Mouse (Mus musculus) forebrain, embryonic 13.5 days (tissue): ENCODE measurements around the gene Ccdc22. TPM values are rescaled to one million over a fixed set of nuclear protein-coding genes. Genes with fewer than 3 reads are reported as not detected.
A peak's percentile ranks its signal among the peaks of the same experiment; 100 is the strongest.

ENCODE experiments used
- ATAC-seq: fragments of 200-750 bp; cut with Nextera tagmentation; 2 replicates; pipeline ENCODE4 v1.8.0; 2017
- H3K27ac ChIP-seq: fragments of 300-500 bp; sonication (generic); 2 replicates; pipeline ENCODE4 v1.5.1; 2015; ENCODE audit warnings: inconsistent platforms, mild to moderate bottlenecking, moderate library complexity
- H3K27me3 ChIP-seq: fragments of 300-500 bp; sonication (generic); 2 replicates; pipeline ENCODE4 v1.6.1; 2015; ENCODE audit warnings: mild to moderate bottlenecking, inconsistent platforms
- H3K36me3 ChIP-seq: fragments of 300-500 bp; sonication (generic); 2 replicates; pipeline ENCODE4 v1.6.1; 2015; ENCODE audit warnings: mild to moderate bottlenecking, inconsistent platforms; ENCODE audit not compliant: poor library complexity, severe bottlenecking
- H3K4me1 ChIP-seq: fragments of 300-500 bp; sonication (generic); 2 replicates; pipeline ENCODE4 v1.6.1; 2015; ENCODE audit warnings: inconsistent platforms
- H3K4me2 ChIP-seq: fragments of 300-500 bp; sonication (generic); 2 replicates; pipeline ENCODE4 v1.6.1; 2015; ENCODE audit warnings: inconsistent platforms, mild to moderate bottlenecking, moderate library complexity
- H3K4me3 ChIP-seq: fragments of 300-500 bp; sonication (generic); 2 replicates; pipeline ENCODE4 v1.5.1; 2015; ENCODE audit warnings: mild to moderate bottlenecking, inconsistent platforms
- H3K9ac ChIP-seq: fragments of 300-500 bp; sonication (generic); 2 replicates; pipeline ENCODE4 v1.6.1; 2015; ENCODE audit warnings: mild to moderate bottlenecking, inconsistent platforms
- H3K9me3 ChIP-seq: fragments of 300-500 bp; sonication (generic); replicated peaks from 2 replicates; pipeline ENCODE4 v1.6.1; 2016; ENCODE audit warnings: inconsistent platforms
- WGBS: fragments of 180-500 bp; shearing (Covaris S2); methylation state at CpG from one replicate; pipeline ENCODE4 v1.1.7; 2015; 5-methylcytosine and 5-hydroxymethylcytosine counted together
- polyA plus RNA-seq: library from polyadenylated mRNA; unstranded; fragments of >200 nt; fragmentation: Nextera tagmentation; extraction: Ambion mirVana; gene quantifications from 2 replicates; pipeline ENCODE4 v1.2.1, GENCODE M21; 2015

Ccdc22 gene
- polyA plus RNA-seq, 1 experiment from 2014 or later: 36.8 TPM

DNA sequence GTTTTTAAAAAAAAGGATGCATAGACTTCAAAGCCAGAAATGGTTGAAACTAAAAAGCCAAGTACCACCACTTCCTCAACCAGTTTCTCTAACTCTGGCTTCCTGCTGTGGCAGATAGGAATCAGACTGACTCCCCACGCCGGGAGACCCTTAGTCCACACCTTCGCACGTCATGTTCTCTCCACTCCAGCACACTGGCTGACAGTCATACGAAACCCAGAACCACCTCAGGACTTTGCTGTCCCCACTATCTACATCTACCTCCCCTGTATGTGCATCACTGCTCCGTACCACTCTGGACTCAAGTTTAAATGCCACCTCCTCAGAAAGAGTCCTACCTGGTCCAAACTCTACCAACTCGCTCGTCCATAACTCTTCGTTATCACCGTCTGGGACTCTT, 32.9 kb downstream of the Ccdc22 start:
- Histone ChIP-seq H3K27ac (no peak overlapping the region), H3K4me3 (0 out of 2 replicates have a peak overlapping the region, but pooled peaks have one; percentile 55), H3K27me3 (no peaks in the 10 kb centered on the region), H3K4me2 (peak overlapping the region; percentile 65), H3K36me3 (no peaks in the 10 kb centered on the region), H3K9me3 (no peaks in the 10 kb centered on the region), H3K9ac (no peak overlapping the region), H3K4me1 (peaks cover 29% of the 10 kb centered on the region)
- no peak for ATAC-seq
- 94% methylated on average over 10 of the region's 10 CpGs for WGBS

DNA sequence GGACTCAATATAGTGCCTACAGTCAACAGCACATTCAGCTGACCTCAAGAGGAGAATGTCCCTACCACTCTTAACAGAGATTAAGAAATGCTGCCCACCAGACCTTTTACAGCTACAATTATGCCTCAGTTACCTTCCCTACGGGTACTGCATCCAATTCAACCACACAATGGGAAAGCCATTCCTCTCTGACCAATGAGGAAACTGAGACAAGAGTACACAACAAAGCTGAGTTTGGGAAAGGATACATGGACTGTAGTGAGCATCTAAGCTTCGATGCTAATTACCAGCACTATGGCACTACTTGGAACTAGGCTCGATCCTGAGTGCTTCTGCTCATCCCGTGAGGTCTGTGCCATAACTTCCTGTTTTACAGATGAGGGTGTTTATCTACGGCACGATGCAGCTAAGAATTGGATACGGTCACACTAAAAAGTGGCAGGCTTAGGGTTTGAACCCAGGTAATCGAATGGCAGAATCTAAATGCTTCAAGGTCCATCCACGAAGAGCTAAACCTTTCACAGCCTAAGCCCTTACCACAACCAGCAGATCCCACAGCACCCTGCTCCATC, 33.7 kb downstream of the Ccdc22 start:
- 94% methylated on average over 9 of the region's 9 CpGs for WGBS
- no peak overlapping the region for H3K27ac ChIP-seq

DNA sequence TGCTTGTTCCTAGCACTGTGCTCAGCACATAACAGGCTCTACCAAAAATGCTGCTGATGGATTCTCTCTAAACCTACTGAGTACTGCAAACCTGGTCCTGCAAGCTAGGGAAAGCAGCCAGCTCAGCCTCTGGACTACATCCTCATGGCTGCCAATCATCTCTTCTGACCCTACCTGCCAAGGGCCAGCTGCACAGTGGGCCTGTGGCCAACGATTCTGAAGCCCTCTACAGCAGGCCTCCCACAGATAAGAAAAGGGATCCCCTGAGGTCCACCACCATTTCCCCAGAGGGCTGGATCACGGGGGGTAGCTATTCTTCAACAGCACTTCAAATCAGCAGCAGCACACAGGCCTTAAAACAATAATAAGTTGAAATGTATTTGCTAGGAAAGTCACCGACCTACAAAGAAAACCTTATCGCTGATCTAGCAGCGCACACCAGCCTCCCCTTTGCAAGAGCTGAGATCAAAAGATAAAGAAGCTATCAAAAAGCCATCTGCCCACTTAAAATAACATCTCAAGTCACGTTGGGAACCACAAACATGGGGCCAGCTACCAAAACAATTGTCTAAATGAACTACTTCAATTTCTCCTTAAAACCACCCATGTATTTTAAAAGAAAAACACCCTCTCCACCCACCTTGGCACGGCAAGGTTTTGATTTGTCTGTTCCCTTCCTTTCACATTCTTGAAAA, 34.7 kb downstream of the Ccdc22 start:
- Histone ChIP-seq H3K27ac (no peak overlapping the region), H3K4me1 (peaks cover 29% of the 10 kb centered on the region), H3K9me3 (no peaks in the 10 kb centered on the region), H3K36me3 (no peaks in the 10 kb centered on the region), H3K27me3 (no peaks in the 10 kb centered on the region), H3K4me2 (no peak overlapping the region), H3K4me3 (no peak overlapping the region), H3K9ac (no peak overlapping the region)
- WGBS: 65% methylated on average over 7 of the region's 7 CpGs
- ATAC-seq: no peak

More for the DNA sequence above, 33.7 kb downstream of the Ccdc22 start:
- Histone ChIP-seq H3K4me3 (no peak overlapping the region), H3K9me3 (no peaks in the 10 kb centered on the region), H3K27me3 (no peaks in the 10 kb centered on the region), H3K4me1 (peaks cover 29% of the 10 kb centered on the region), H3K4me2 (0 out of 2 replicates have a peak overlapping the region, but pooled peaks have one; percentile 65), H3K36me3 (no peaks in the 10 kb centered on the region), H3K9ac (no peak overlapping the region)
- no peak for ATAC-seq

DNA sequence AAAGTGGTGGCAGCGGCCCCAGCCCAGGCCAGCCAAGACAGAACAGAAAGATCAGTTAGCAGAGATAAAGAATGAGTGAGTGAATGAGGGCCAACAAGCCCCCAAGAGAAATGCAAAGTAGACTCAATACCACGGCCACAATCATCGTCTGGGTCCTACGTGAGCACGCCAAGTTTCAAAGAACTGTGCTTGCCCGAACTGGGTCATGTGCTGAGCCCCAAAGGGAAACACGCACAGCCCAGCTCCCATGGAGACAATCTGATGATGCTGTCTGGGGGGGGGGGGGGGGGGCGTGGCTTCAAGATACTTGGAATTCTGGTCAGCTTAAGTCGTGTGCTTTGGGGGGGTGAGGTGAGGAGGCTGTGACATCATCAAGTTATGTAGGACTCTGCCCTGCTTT, 37.8 kb downstream of the Ccdc22 start:
- no peak overlapping the region for H3K4me2 ChIP-seq
- WGBS: 78% methylated on average over 8 of the region's 9 CpGs
- no peaks in the 10 kb centered on the region for H3K27me3 ChIP-seq
- H3K4me1 ChIP-seq: peaks cover 13% of the 10 kb centered on the region; the same call in 1 of the 2 replicates
- no peaks in the 10 kb centered on the region for H3K36me3 ChIP-seq
- no peak overlapping the region for H3K9ac ChIP-seq
- no peaks in the 10 kb centered on the region for H3K9me3 ChIP-seq
- no peak overlapping the region for H3K27ac ChIP-seq
- no peak overlapping the region for H3K4me3 ChIP-seq
- no peak for ATAC-seq

DNA sequence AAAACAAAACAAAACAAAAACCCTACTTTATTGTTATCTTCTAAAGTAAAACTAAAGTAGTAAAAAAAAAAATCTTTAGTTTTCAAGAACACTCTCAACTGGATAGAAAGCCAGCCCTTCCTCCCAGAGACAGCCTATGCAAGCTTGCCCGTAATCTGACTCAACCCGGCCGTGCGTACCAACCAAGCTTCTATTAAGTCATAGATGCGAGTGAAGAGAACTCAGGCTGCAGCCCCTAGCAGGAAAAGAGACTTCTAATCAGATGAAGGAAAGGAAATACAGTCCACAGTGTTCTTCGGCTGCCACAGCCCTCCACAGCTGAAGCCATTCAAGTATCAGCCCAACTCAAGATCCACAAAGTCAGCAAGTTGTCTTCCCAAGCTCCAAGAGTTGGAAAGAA, 39.0 kb downstream of the Ccdc22 start:
- Histone ChIP-seq H3K4me3 (no peak overlapping the region), H3K4me2 (no peak overlapping the region), H3K4me1 (peaks cover 7% of the 10 kb centered on the region; the same call in 1 of the 2 replicates), H3K27me3 (no peaks in the 10 kb centered on the region), H3K9ac (no peak overlapping the region), H3K36me3 (no peaks in the 10 kb centered on the region), H3K9me3 (no peaks in the 10 kb centered on the region), H3K27ac (no peak overlapping the region)
- 85% methylated on average over 6 of the region's 6 CpGs for WGBS
- no peak for ATAC-seq

DNA sequence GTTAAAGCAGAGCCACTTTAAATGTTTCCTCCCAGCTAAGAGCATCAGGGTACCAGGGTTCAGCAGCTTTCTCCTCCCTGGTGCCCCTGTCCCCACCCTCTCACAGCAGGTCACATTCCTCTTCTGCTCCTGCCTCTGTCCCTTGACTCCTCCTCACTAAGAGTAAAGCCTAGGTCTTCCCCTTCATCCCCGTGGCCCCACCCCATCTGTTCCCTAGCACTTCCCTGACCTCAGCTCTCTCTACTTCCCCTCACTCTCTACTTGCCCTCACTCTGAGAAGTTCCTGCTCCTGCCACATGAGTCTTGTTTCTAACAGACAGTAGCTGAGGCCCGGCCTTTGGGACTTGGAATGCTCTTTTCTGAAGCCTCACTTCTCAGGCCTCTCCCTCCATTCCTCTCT, 42.2 kb downstream of the Ccdc22 start:
- Histone ChIP-seq H3K27me3 (no peaks in the 10 kb centered on the region), H3K4me1 (no peaks in the 10 kb centered on the region), H3K27ac (no peak overlapping the region), H3K36me3 (0 out of 2 replicates have a peak, but pooled peaks cover 7% of the 10 kb centered on the region), H3K4me2 (no peak overlapping the region), H3K4me3 (no peak overlapping the region), H3K9ac (no peak overlapping the region), H3K9me3 (no peaks in the 10 kb centered on the region)
- 21% methylated on average over 2 of the region's 2 CpGs for WGBS
- no peak for ATAC-seq

DNA sequence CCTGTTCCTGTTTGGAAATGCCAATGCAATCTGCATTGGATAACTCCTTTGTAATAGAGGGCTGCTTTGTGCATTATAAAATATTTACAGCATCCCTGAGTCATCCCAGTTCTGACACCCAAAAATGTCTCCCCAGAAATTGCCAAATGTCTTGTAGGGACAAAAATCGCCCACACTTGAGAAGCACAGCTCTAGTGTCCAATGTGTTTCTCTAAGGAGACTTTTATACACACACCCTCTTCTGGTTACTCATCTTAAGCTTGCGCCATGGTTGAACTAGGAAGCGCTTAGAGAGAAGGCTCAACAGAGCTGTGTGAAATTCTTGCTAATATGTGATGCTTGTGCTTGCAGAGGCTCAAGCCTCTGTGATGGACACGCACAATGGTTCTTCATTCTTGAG, 51.8 kb downstream of the Ccdc22 start:
- no peaks in the 10 kb centered on the region for H3K4me1 ChIP-seq
- H3K4me3 ChIP-seq: no peak overlapping the region
- WGBS: 87% methylated on average over 4 of the region's 4 CpGs
- H3K27me3 ChIP-seq: no peaks in the 10 kb centered on the region
- no peak overlapping the region for H3K9ac ChIP-seq
- no peaks in the 10 kb centered on the region for H3K9me3 ChIP-seq
- no peak for ATAC-seq
- no peak overlapping the region for H3K4me2 ChIP-seq
- no peaks in the 10 kb centered on the region for H3K36me3 ChIP-seq
- no peak overlapping the region for H3K27ac ChIP-seq

Other genes starting within 250 kb of the Ccdc22 start
- 1.3 and 1.6 TPM in 2 replicates for gene Usp27x, start 229.7 kb downstream of the Ccdc22 start, polyA plus RNA-seq
- 0.08 TPM in 1 of 2 replicates, not detected in the other for gene Foxp3, start 31.9 kb downstream of the Ccdc22 start, polyA plus RNA-seq
- 3.0 and 3.6 TPM in 2 replicates for gene Ppp1r3f, start 31.2 kb downstream of the Ccdc22 start, polyA plus RNA-seq
- 0.03 TPM in 2 replicates for gene Cacna1f, start 1.6 kb upstream of the Ccdc22 start, polyA plus RNA-seq
- 62.0 and 66.7 TPM in 2 replicates for gene Syp, start 33.0 kb upstream of the Ccdc22 start, polyA plus RNA-seq
- gene Prickle3, start 51.7 kb upstream of the Ccdc22 start, polyA plus RNA-seq: 1.3 and 2.3 TPM in 2 replicates
- gene Plp2, start 65.9 kb upstream of the Ccdc22 start, polyA plus RNA-seq: 45.7 and 50.5 TPM in 2 replicates
- gene Magix, start 75.7 kb upstream of the Ccdc22 start, polyA plus RNA-seq: 0.06 and 0.09 TPM in 2 replicates
- 44.1 and 47.7 TPM in 2 replicates for gene Gpkow, start 91.6 kb upstream of the Ccdc22 start, polyA plus RNA-seq
- gene Wdr45, start 108.8 kb upstream of the Ccdc22 start, polyA plus RNA-seq: 29.0 and 33.6 TPM in 2 replicates
- 0.53 and 0.67 TPM in 2 replicates for gene Gm45208, start 116.7 kb upstream of the Ccdc22 start, polyA plus RNA-seq
- gene Praf2, start 122.9 kb upstream of the Ccdc22 start, polyA plus RNA-seq: 91.9 and 93.3 TPM in 2 replicates
- 30.4 and 33.8 TPM in 2 replicates for gene Ccdc120, start 145.4 kb upstream of the Ccdc22 start, polyA plus RNA-seq
- gene Tfe3, start 157.0 kb upstream of the Ccdc22 start, polyA plus RNA-seq: 20.0 and 23.8 TPM in 2 replicates
- 71.6 and 82.6 TPM in 2 replicates for gene Gripap1, start 184.2 kb upstream of the Ccdc22 start, polyA plus RNA-seq
- gene Kcnd1, start 216.8 kb upstream of the Ccdc22 start, polyA plus RNA-seq: 1.1 and 1.4 TPM in 2 replicates
- 43.9 and 44.9 TPM in 2 replicates for gene Otud5, start 235.8 kb upstream of the Ccdc22 start, polyA plus RNA-seq